Mouse (Mus musculus) kidney, embryonic 15.5 days (tissue): ENCODE measurements around the gene BC048679. TPM values are rescaled to one million over a fixed set of nuclear protein-coding genes. Genes with fewer than 3 reads are reported as not detected.

Experiments used
- ATAC-seq: fragments of 200-750 bp; cut with Nextera tagmentation; replicated peaks from 2 replicates; pipeline ENCODE4 v1.8.0; 2017; ENCODE audit warnings: moderate TSS enrichment; ENCODE audit not compliant: low FRiP score
- H3K27ac ChIP-seq: fragments of 300-500 bp; sonication (generic); 2 replicates; pipeline ENCODE4 v1.5.1; 2015; ENCODE audit warnings: mild to moderate bottlenecking, inconsistent platforms
- H3K27me3 ChIP-seq: fragments of 300-500 bp; sonication (generic); 2 replicates; pipeline ENCODE4 v1.6.1; 2015; ENCODE audit warnings: inconsistent platforms
- H3K36me3 ChIP-seq: fragments of 300-500 bp; sonication (generic); 2 replicates; pipeline ENCODE4 v1.6.1; 2015; ENCODE audit warnings: inconsistent platforms
- H3K4me1 ChIP-seq: fragments of 300-500 bp; sonication (generic); 2 replicates; pipeline ENCODE4 v1.6.1; 2015; ENCODE audit warnings: inconsistent platforms
- H3K4me2 ChIP-seq: fragments of 300-500 bp; sonication (generic); 2 replicates; pipeline ENCODE4 v1.6.1; 2015; ENCODE audit warnings: moderate library complexity, mild to moderate bottlenecking, inconsistent platforms
- H3K4me3 ChIP-seq: fragments of 300-500 bp; sonication (generic); replicated peaks from 2 replicates; pipeline ENCODE4 v1.5.1; 2015; ENCODE audit warnings: mild to moderate bottlenecking, inconsistent platforms
- H3K9ac ChIP-seq: fragments of 300-500 bp; sonication (generic); 2 replicates; pipeline ENCODE4 v1.6.1; 2015; ENCODE audit warnings: mild to moderate bottlenecking, inconsistent platforms
- H3K9me3 ChIP-seq: fragments of 300-500 bp; sonication (generic); replicated peaks from 2 replicates; pipeline ENCODE4 v1.6.1; 2016; ENCODE audit warnings: inconsistent platforms
- WGBS: fragments of 180-500 bp; shearing (Covaris S2); methylation state at CpG from one replicate; pipeline ENCODE4 v1.1.7; 2015; ENCODE audit warnings: mixed read lengths; 5-methylcytosine and 5-hydroxymethylcytosine counted together
- polyA plus RNA-seq: library from polyadenylated mRNA; unstranded; fragments of >200 nt; fragmentation: Nextera tagmentation; extraction: Ambion mirVana; gene quantifications from 2 replicates; pipeline ENCODE4 v1.2.1, GENCODE M21; 2015

The BC048679 gene
- polyA plus RNA-seq, result not detected in 2 replicates

- no peak within 1 kb of the TSS for H3K27ac ChIP-seq
- 62% methylated on average over 7 of the region's 7 CpGs for WGBS
- peaks cover 10% of the 10 kb centered on the region; the same call in 1 of the 2 replicates for H3K4me1 ChIP-seq
These were observed at the start of gene BC048679 for GRCm38 (mm10) chr7:81498181-81498580. TSS of gene BC048679 (minus strand) at chr7:81498281.

GRCm38 (mm10) chr7:81542934-81543333, 44.9 kb upstream of the BC048679 start:
- ATAC-seq, result no peak
- WGBS, result 85% methylated on average over 8 of the region's 8 CpGs

More at GRCm38 (mm10) chr7:81498181-81498580, at the start of gene BC048679:
- Histone ChIP-seq H3K4me3 (no peak within 1 kb of the TSS), H3K9me3 (no peaks in the 10 kb centered on the region), H3K27me3 (peaks cover 24% of the 10 kb centered on the region), H3K36me3 (no peaks in the 10 kb centered on the region), H3K9ac (no peak within 1 kb of the TSS), H3K4me2 (no peak within 1 kb of the TSS)
- no peak for ATAC-seq

GRCm38 (mm10) chr7:81541924-81542524, 43.9 kb upstream of the BC048679 start:
- no peak overlapping the region for H3K9ac ChIP-seq
- no peaks in the 10 kb centered on the region for H3K27me3 ChIP-seq
- H3K9me3 ChIP-seq, result no peaks in the 10 kb centered on the region
- no peaks in the 10 kb centered on the region for H3K36me3 ChIP-seq
- no peaks in the 10 kb centered on the region for H3K4me1 ChIP-seq
- no peak overlapping the region for H3K4me2 ChIP-seq
- no peak overlapping the region for H3K4me3 ChIP-seq
- 85% methylated on average over 7 of the region's 7 CpGs for WGBS
- H3K27ac ChIP-seq, result no peak overlapping the region
- ATAC-seq, result no peak

More at GRCm38 (mm10) chr7:81542934-81543333, 44.9 kb upstream of the BC048679 start:
- H3K4me1 ChIP-seq, result no peaks in the 10 kb centered on the region
- no peaks in the 10 kb centered on the region for H3K36me3 ChIP-seq
- no peaks in the 10 kb centered on the region for H3K9me3 ChIP-seq
- no peak overlapping the region for H3K4me3 ChIP-seq
- no peaks in the 10 kb centered on the region for H3K27me3 ChIP-seq
- H3K27ac ChIP-seq, result no peak overlapping the region
- H3K4me2 ChIP-seq, result no peak overlapping the region
- H3K9ac ChIP-seq, result no peak overlapping the region

GRCm38 (mm10) chr7:81540999-81541398, 42.9 kb upstream of the BC048679 start:
- H3K9ac ChIP-seq, result no peak overlapping the region
- H3K4me2 ChIP-seq, result no peak overlapping the region
- H3K27ac ChIP-seq, result no peak overlapping the region
- no peaks in the 10 kb centered on the region for H3K4me1 ChIP-seq
- H3K9me3 ChIP-seq, result no peaks in the 10 kb centered on the region
- 52% methylated on average over 1 of the region's 1 CpGs for WGBS
- no peak overlapping the region for H3K4me3 ChIP-seq
- no peak for ATAC-seq
- H3K27me3 ChIP-seq, result no peaks in the 10 kb centered on the region
- peaks cover 5% of the 10 kb centered on the region; the same call in 1 of the 2 replicates for H3K36me3 ChIP-seq

GRCm38 (mm10) chr7:81539565-81539964, 41.5 kb upstream of the BC048679 start:
- H3K4me2 ChIP-seq, result no peak overlapping the region
- H3K4me1 ChIP-seq, result no peaks in the 10 kb centered on the region
- no peak for ATAC-seq
- 13% methylated on average over 2 of the region's 2 CpGs for WGBS
- no peak overlapping the region for H3K4me3 ChIP-seq
- H3K36me3 ChIP-seq, result peaks cover 17% of the 10 kb centered on the region
- H3K9me3 ChIP-seq, result no peaks in the 10 kb centered on the region
- no peaks in the 10 kb centered on the region for H3K27me3 ChIP-seq
- H3K27ac ChIP-seq, result no peak overlapping the region
- no peak overlapping the region for H3K9ac ChIP-seq

- Histone ChIP-seq H3K4me1 (no peaks in the 10 kb centered on the region), H3K4me2 (no peak overlapping the region), H3K4me3 (no peak overlapping the region), H3K27ac (no peak overlapping the region), H3K9ac (no peak overlapping the region), H3K9me3 (0 out of 2 replicates have a peak, but pooled peaks cover 4% of the 10 kb centered on the region), H3K27me3 (no peaks in the 10 kb centered on the region), H3K36me3 (peaks cover 31% of the 10 kb centered on the region)
- WGBS, result 82% methylated on average over 2 of the region's 2 CpGs
- ATAC-seq, result no peak
These were observed 40.1 kb upstream of the BC048679 start for GRCm38 (mm10) chr7:81538070-81538675.

- H3K27me3 ChIP-seq, result no peaks in the 10 kb centered on the region
- WGBS, result 89% methylated on average over 4 of the region's 4 CpGs
- no peak for ATAC-seq
These were observed 38.4 kb upstream of the BC048679 start for GRCm38 (mm10) chr7:81536478-81536877.

GRCm38 (mm10) chr7:81531462-81531861, 33.4 kb upstream of the BC048679 start:
- Histone ChIP-seq H3K27me3 (no peaks in the 10 kb centered on the region), H3K27ac (no peak overlapping the region), H3K9ac (no peak overlapping the region), H3K36me3 (peaks cover 89% of the 10 kb centered on the region), H3K9me3 (0 out of 2 replicates have a peak, but pooled peaks cover 4% of the 10 kb centered on the region), H3K4me1 (no peaks in the 10 kb centered on the region), H3K4me2 (no peak overlapping the region), H3K4me3 (no peak overlapping the region)
- WGBS, result 85% methylated on average over 1 of the region's 1 CpGs
- ATAC-seq, result no peak

More at GRCm38 (mm10) chr7:81536478-81536877, 38.4 kb upstream of the BC048679 start:
- Histone ChIP-seq H3K9ac (no peak overlapping the region), H3K4me1 (no peaks in the 10 kb centered on the region), H3K4me3 (no peak overlapping the region), H3K4me2 (no peak overlapping the region), H3K36me3 (peaks cover 48% of the 10 kb centered on the region), H3K27ac (no peak overlapping the region), H3K9me3 (0 out of 2 replicates have a peak, but pooled peaks cover 4% of the 10 kb centered on the region)

GRCm38 (mm10) chr7:81528918-81529317, 30.8 kb upstream of the BC048679 start:
- no peak overlapping the region for H3K9ac ChIP-seq
- H3K9me3 ChIP-seq, result 0 out of 2 replicates have a peak, but pooled peaks cover 2% of the 10 kb centered on the region
- no peaks in the 10 kb centered on the region for H3K27me3 ChIP-seq
- H3K27ac ChIP-seq, result no peak overlapping the region
- H3K4me2 ChIP-seq, result no peak overlapping the region
- peaks cover 83% of the 10 kb centered on the region for H3K36me3 ChIP-seq
- ATAC-seq, result no peak
- H3K4me3 ChIP-seq, result no peak overlapping the region
- 79% methylated on average over 8 of the region's 8 CpGs for WGBS
- H3K4me1 ChIP-seq, result peaks cover 11% of the 10 kb centered on the region

GRCm38 (mm10) chr7:81523663-81524017, 25.6 kb upstream of the BC048679 start:
- peaks cover 22% of the 10 kb centered on the region for H3K4me1 ChIP-seq
- no peaks in the 10 kb centered on the region for H3K27me3 ChIP-seq
- H3K9ac ChIP-seq, result peak overlapping the region; percentile 64
- H3K9me3 ChIP-seq, result no peaks in the 10 kb centered on the region
- H3K27ac ChIP-seq, result peak overlapping the region; percentile 97
- peaks cover 31% of the 10 kb centered on the region for H3K36me3 ChIP-seq
- no peak; the same call in 1 of the 2 replicates for ATAC-seq
- H3K4me3 ChIP-seq, result peak overlapping the region; percentile 84
- peak overlapping the region; percentile 79 for H3K4me2 ChIP-seq
- WGBS, result 7% methylated on average over 13 of the region's 13 CpGs

- peaks cover 28% of the 10 kb centered on the region for H3K36me3 ChIP-seq
- peak overlapping the region; percentile 97 for H3K27ac ChIP-seq
- peak overlapping the region; percentile 64 for H3K9ac ChIP-seq
- ATAC-seq, result peak; percentile 97
- H3K4me1 ChIP-seq, result peaks cover 22% of the 10 kb centered on the region
- under 1% methylated on average over 31 of the region's 31 CpGs for WGBS
- no peaks in the 10 kb centered on the region for H3K9me3 ChIP-seq
- H3K27me3 ChIP-seq, result no peaks in the 10 kb centered on the region
- H3K4me3 ChIP-seq, result peak overlapping the region; percentile 84
- peak overlapping the region; percentile 79 for H3K4me2 ChIP-seq
These were observed 25.1 kb upstream of the BC048679 start for GRCm38 (mm10) chr7:81523008-81523662.
